Mouse (Mus musculus) heart, postnatal 25 days (tissue): ENCODE data around the gene Cat. TPM values are rescaled to one million over a fixed set of nuclear protein-coding genes. Genes with fewer than 3 reads are reported as not detected.
A peak's percentile ranks its signal among the peaks of the same experiment; 100 is the strongest.

Source experiments
- DNase-seq: peaks from one replicate; pipeline ENCODE4 v3.0.0; 2022; ENCODE audit warnings: low spot score
- intact Hi-C: fragments of 180-260 bp; cut with DNase I; formaldehyde crosslinking; loops from one replicate; pipeline ENCODE4 v1.15.1; 2025
- total RNA-seq, 2 experiments: library from RNA; stranded (reverse); gene quantifications; 2 replicates each; pipeline ENCODE4 v1.2.3; 2021

The Cat gene
- total RNA-seq, 2 experiments from 2014 or later, result 199 to 201 TPM

- intact Hi-C loops, result no loop called here
- no peak for DNase-seq
These were observed 35.9 kb downstream of the Cat start for GRCm38 (mm10) chr2:103448947-103449560.

GRCm38 (mm10) chr2:103446326-103446725 lies 38.6 kb downstream of the Cat start:
- intact Hi-C loops, result no loop called here
- DNase-seq, result no peak

GRCm38 (mm10) chr2:103445776-103446175 lies 39.2 kb downstream of the Cat start:
- intact Hi-C loops, result no loop called here
- DNase-seq, result no peak

- DNase-seq, result peak; percentile 17
- intact Hi-C loops, result loop anchor here (5.0 kb wide), 1 partner anchor 108 kb away; no protein-coding TSS in a partner anchor
These were observed 45.2 kb downstream of the Cat start for GRCm38 (mm10) chr2:103439710-103440109.

GRCm38 (mm10) chr2:103439071-103439622 lies 45.8 kb downstream of the Cat start:
- intact Hi-C loops, result no loop called here
- no peak for DNase-seq

- intact Hi-C loops, result no loop called here
These were observed 48.4 kb downstream of the Cat start for GRCm38 (mm10) chr2:103436534-103436933.

GRCm38 (mm10) chr2:103435110-103435509 lies 49.9 kb downstream of the Cat start:
- no peak for DNase-seq
- intact Hi-C loops, result no loop called here

More at GRCm38 (mm10) chr2:103436534-103436933, 48.4 kb downstream of the Cat start:
- no peak for DNase-seq

GRCm38 (mm10) chr2:103432695-103433275 lies 52.2 kb downstream of the Cat start:
- no peak for DNase-seq
- intact Hi-C loops, result no loop called here

GRCm38 (mm10) chr2:103430712-103431111 lies 54.2 kb downstream of the Cat start:
- intact Hi-C loops, result no loop called here

GRCm38 (mm10) chr2:103428356-103428755 lies 56.6 kb downstream of the Cat start:
- intact Hi-C loops, result no loop called here

More at GRCm38 (mm10) chr2:103430712-103431111, 54.2 kb downstream of the Cat start:
- DNase-seq, result no peak

GRCm38 (mm10) chr2:103425456-103426063 lies 59.4 kb downstream of the Cat start:
- intact Hi-C loops, result no loop called here

More at GRCm38 (mm10) chr2:103428356-103428755, 56.6 kb downstream of the Cat start:
- DNase-seq, result no peak

GRCm38 (mm10) chr2:103424349-103425026 lies 60.5 kb downstream of the Cat start:
- intact Hi-C loops, result loop anchor here (5.0 kb wide), 1 partner anchor 337 kb away; no protein-coding TSS in a partner anchor
- DNase-seq, result no peak

More at GRCm38 (mm10) chr2:103425456-103426063, 59.4 kb downstream of the Cat start:
- DNase-seq, result no peak

GRCm38 (mm10) chr2:103423884-103424283 lies 61.1 kb downstream of the Cat start:
- intact Hi-C loops, result loop anchor here (5.0 kb wide), 1 partner anchor 337 kb away; no protein-coding TSS in a partner anchor
- DNase-seq, result no peak

GRCm38 (mm10) chr2:103420650-103421507 lies 64.1 kb downstream of the Cat start:
- no peak for DNase-seq
- intact Hi-C loops, result loop anchor here (5.0 kb wide), 1 partner anchor 334 kb away; no protein-coding TSS in a partner anchor

GRCm38 (mm10) chr2:103415774-103416173 lies 69.2 kb downstream of the Cat start:
- DNase-seq, result no peak
- intact Hi-C loops, result no loop called here

GRCm38 (mm10) chr2:103413381-103413780 lies 71.6 kb downstream of the Cat start:
- DNase-seq, result no peak
- intact Hi-C loops, result no loop called here

GRCm38 (mm10) chr2:103411816-103412215 lies 73.1 kb downstream of the Cat start:
- no peak for DNase-seq
- intact Hi-C loops, result no loop called here

GRCm38 (mm10) chr2:103411348-103411747 lies 73.6 kb downstream of the Cat start, which contains the start of gene Elf5:
TSS of gene Elf5 (plus strand) at chr2:103411688.
- DNase-seq, result no peak
- intact Hi-C loops, result no loop called here

GRCm38 (mm10) chr2:103406239-103406638 lies 78.7 kb downstream of the Cat start:
- intact Hi-C loops, result no loop called here
- DNase-seq, result no peak
